Mouse (Mus musculus) brain, embryonic 14.5 days (tissue): ENCODE measurements around the gene Slc25a35.

Experiments
- CTCF ChIP-seq: fragments of 200-500 bp; IDR thresholded peaks from 2 replicates; pipeline ENCODE4 v1.5.1; 2012; ENCODE audit warnings: inconsistent platforms, mild to moderate bottlenecking, moderate library complexity, borderline replicate concordance; ENCODE audit not compliant: insufficient read depth, insufficient read length; ENCODE audit errors: extremely low read depth
- POLR2A ChIP-seq: fragments of 200-500 bp; IDR thresholded peaks from 2 replicates; pipeline ENCODE4 v1.6.1; 2012; ENCODE audit warnings: mild to moderate bottlenecking, inconsistent platforms, borderline replicate concordance; ENCODE audit not compliant: poor library complexity, insufficient read depth, insufficient read length, severe bottlenecking; ENCODE audit errors: extremely low read depth

GRCm38 (mm10) chr11:68933885-68934507 is 33.9 kb upstream of the Slc25a35 start:
- TF ChIP-seq CTCF, result no peak
- TF ChIP-seq POLR2A, result no peak
